Mouse (Mus musculus): ENCODE data around the gene Cyp2c54.
"Not testable (repeated sequence)": the region's sequence is repeated elsewhere in the genome, so short reads cannot be mapped to it uniquely, and the experiment has no call there.

Cyp2c54 gene

GRCm38 (mm10) chr19:40073701-40074100 is at the start of gene Cyp2c54:
Cyp2c54 (minus strand) TSS chr19:40073827.
- DNase-seq (ENCODE audit: low read depth, low spot score) = no peak

GRCm38 (mm10) chr19:40119624-40120023 is 46.0 kb upstream of the Cyp2c54 start:
- DNase-seq (ENCODE audit: low read depth, low spot score) = not testable (repeated sequence)

- no peak for DNase-seq (ENCODE audit: low read depth, low spot score)
These were observed 17.5 kb upstream of the Cyp2c54 start for GRCm38 (mm10) chr19:40091111-40091510.

- not testable (repeated sequence) for DNase-seq (ENCODE audit: low read depth, low spot score)
These were observed 15.8 kb upstream of the Cyp2c54 start, which contains the start of gene Cyp2c50 for GRCm38 (mm10) chr19:40089421-40089820. Cyp2c50 (plus strand) TSS chr19:40089688.

GRCm38 (mm10) chr19:40088381-40088780 is 14.8 kb upstream of the Cyp2c54 start:
- no peak for DNase-seq (ENCODE audit: low read depth, low spot score)

GRCm38 (mm10) chr19:39992140-39992539 is 81.5 kb downstream of the Cyp2c54 start, which contains the start of gene Cyp2c37:
Cyp2c37 (plus strand) TSS chr19:39992424.
- not testable (repeated sequence) for DNase-seq (ENCODE audit: low read depth, low spot score)

- no peak for DNase-seq (ENCODE audit: low read depth, low spot score)
These were observed 84.2 kb downstream of the Cyp2c54 start for GRCm38 (mm10) chr19:39989471-39989870.
